Mouse (Mus musculus): ENCODE data around the gene Lsamp. TPM values are rescaled to one million over a fixed set of nuclear protein-coding genes. Genes with fewer than 3 reads are reported as not detected.

Lsamp gene
- polyA plus RNA-seq, 3 experiments from 2014 or later: 0.28 TPM; not detected in 2

DNA sequence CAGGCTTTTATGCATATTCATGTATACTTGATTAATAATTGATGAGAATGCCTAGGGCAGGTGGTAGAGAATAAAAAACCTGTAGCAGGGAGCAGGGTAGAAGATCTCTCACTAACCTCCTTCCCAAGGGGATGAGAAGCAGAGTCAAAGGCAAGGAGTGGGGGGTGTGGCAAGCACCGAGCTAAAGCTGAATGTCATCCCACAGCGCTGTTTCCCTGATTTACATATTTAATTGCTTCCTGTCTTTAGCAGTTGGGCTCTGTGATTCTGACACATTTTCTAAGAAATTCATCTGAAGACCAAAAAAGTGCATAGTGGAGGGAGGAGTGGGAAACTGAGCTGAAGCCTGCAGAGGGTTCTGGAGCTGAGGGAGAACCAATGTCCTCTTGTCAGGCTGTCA, 708.1 kb downstream of the Lsamp start:
- ATAC-seq: no peak

- no peak for ATAC-seq
Observed at GRCm38 (mm10) chr16:40697253-40697652, 713.1 kb downstream of the Lsamp start.

DNA sequence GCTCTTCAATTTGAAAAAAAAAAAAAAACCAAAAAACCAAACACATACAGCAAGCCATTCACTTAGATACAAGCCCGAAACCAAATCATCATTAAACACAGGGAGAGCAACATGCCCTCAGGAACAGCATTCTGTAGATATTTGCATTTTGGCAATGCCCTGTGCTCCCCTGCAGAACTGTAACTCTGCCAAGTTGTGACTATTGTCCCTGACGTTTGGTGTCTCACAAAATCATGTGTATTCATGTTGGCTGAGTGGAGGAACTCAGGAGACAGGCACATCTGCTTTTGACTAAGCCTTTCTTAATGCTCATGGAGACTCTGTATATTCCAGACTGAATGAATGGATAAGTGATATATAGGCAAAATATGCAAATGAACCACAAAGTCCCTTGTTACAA, 724.4 kb downstream of the Lsamp start:
- ATAC-seq: no peak

DNA sequence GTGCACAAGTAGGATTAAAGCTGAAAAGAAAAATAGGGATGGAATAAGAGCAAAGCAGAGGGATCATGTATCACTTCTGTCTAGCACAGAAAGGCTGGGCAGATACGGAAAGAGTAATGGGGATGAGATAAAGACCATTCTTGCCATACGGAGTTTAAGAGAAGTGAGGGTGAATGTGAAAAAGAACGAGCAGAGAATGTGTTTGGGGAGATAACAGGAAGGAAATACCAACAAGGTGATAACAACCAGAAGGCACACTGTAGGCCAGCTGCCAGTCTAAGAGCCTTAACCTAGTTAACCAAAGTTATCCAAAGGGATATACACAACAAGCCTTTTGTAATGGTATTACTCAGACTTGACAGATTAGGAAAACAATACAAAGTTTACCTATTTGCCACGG, 725.4 kb downstream of the Lsamp start:
- no peak for ATAC-seq

DNA sequence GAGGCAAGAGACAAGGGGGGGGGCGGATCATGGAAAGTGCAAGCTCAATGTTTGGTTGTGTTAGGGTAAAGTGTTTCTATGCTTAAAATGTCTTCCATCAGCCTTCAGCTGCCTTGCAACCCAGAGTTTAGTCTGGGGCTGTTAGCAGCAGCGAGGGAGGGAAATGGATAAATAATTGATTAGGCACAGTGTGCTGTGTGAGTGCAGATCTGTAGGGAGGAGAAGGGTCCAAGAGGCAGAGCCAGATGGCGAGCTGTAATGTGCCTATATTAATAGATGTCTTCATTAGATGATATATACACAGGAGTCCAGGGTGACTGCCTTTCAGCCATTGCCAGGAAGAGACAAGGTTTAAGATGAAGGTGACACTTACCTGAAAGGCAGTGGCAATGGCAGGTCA, 725.9 kb downstream of the Lsamp start:
- no peak for ATAC-seq

DNA sequence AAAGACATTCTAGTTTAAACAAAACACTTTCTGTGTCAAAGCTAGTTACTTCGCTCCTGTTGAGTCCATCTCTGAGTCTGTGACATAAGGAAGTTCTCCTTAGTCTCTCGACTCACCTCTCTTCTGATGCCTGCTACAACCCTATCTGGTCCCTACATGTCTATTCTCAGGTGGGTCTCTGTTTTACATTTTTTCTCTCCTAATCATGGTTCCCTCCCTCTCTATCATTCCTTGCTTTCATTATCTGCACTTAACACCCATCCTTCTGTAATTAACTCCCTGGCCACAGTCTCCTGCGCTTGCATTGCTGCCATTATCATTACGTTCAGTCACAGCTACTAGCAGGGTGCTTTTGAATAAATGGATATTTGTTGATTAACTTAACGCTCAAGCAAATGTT, 726.3 kb downstream of the Lsamp start:
- ATAC-seq: no peak

DNA sequence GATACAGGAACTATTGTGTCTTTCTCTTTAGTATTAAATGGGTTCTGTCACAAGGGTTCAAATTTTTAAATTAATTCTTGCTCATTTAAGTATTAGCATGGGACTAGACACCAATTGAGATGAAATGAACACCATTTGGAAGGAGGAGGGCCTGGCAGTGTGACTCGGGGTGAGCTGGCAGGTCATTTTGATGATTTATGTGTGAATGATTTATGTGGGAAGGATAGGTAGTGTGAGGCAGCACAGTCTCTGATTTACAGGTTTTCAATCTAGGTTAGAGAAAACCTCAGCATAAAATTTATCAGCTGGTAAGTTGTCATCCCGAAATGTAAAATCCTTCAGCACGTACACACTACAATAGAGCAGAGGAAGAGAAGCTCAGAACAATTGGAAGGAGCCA, 729.6 kb downstream of the Lsamp start:
- no peak for ATAC-seq

DNA sequence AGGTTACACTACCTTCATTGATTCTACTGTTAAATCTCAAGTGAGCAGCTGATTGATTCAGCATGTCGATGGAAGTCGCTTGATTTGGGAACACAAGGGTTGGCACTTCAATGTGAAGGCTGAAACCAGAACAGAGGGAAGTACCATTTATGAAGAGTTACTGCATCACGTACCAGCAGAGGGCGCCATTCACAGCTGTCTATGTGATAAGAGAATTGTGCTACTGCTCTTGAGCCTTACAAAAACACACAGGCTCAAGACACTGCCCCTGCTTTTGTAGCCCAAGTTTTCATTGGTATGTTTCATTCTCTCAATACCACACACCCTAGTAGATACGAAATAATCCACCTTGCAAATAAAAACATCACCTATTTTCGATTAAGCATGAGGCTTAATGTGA, 754.9 kb downstream of the Lsamp start:
- ATAC-seq: no peak

- no peak for ATAC-seq
Observed at GRCm38 (mm10) chr16:40739771-40740170, 755.6 kb downstream of the Lsamp start.

DNA sequence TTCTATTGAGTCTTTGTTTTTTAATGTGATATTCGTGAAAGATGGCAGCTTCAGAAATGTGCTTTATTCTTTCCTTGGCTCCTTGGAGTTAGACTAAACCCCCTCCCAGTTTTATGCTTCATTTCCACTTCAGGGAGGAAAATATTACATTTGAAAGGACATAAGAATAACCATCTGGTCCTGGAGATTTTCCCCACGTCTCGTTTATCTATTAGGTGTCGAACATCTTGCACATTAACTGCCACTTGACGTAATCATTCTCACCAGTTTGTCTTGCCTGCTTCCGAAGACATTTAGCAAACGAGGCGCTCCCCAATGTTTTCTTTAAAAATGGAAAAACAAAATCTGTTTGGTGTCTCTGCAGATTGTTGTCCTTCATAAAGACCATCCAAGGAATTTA, 756.1 kb downstream of the Lsamp start:
- ATAC-seq: no peak

DNA sequence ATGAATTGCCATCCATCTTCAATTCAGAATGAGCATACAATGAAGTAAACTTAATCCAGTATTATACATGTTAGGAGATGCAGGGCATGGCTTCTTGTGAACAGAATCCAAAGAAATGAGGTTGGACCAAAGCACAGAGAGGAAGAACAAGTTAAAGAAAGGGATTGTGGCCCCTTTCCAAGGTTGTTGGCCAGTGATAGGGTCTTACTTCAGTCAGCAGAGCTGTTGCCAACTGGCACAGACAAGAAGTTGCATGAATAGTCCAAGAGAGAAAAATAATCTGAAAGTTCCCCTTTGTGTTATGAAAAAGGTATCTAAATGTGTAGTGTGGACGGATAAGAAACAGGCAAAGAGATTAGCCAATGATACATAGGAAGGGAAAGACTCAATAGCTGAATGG, 843.0 kb downstream of the Lsamp start:
- ATAC-seq: no peak

GRCm38 (mm10) chr16:40831536-40831935, 847.4 kb downstream of the Lsamp start:
- no peak for ATAC-seq

DNA sequence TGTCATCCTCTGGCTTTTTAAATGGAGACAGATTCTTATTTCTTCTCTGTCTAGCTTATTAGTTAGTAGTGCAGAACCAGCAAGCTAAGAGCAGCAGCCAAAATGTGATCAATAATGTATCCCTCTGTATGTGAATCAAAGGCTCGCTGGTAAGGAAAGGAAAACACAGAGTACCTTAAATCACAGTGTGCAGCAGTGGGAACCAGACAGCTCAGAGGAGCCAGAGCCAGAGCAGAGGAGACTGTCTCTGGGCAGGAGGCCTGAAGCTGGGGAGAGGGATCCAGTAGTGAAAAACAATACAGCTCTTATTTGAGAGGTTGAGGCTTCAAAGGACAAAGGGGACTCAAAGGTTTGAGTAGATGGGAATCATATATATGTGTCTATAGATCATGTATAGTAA, 857.6 kb downstream of the Lsamp start:
- no peak for ATAC-seq

DNA sequence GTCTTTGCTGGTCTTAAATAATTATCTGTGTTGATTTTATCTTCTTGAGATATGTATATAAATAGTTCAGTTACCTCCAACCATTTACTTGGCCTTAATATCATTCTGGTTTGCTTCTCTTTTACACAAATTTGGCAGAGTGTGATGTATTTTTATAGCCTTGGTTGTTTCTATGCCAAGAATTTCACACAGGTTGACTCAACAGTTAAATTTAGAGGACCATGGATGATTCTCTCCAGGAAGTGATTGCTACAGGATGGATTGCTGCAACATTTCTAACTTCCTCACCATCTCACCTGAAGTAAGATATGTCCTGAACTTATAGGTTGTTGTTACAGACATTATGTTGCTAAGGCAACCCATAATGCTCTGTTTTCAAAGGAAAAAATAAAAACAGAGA, 882.6 kb downstream of the Lsamp start:
- ATAC-seq: no peak

- no peak for ATAC-seq
Observed at GRCm38 (mm10) chr16:40878301-40878700, 894.1 kb downstream of the Lsamp start.

DNA sequence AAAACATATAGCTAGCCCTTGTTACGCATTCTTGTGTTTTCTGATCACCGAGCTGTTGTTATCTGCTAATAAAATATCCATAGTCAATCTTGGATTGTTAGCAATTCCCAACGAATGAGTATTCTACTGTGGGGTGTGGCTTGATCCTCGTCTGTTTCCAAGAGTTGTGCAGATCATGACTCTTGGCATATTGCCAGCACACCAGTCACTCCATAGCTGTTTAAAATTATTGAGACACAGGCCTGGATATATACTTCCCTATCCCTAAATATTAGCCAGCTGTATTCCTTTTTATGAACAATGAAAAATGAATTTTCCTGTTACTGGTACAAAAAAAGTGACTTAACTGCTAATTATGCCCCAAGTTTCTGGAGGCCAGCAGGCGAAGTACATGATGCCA, 897.8 kb downstream of the Lsamp start:
- ATAC-seq: no peak

GRCm38 (mm10) chr16:40891338-40891737, 907.2 kb downstream of the Lsamp start:
- ATAC-seq: no peak

DNA sequence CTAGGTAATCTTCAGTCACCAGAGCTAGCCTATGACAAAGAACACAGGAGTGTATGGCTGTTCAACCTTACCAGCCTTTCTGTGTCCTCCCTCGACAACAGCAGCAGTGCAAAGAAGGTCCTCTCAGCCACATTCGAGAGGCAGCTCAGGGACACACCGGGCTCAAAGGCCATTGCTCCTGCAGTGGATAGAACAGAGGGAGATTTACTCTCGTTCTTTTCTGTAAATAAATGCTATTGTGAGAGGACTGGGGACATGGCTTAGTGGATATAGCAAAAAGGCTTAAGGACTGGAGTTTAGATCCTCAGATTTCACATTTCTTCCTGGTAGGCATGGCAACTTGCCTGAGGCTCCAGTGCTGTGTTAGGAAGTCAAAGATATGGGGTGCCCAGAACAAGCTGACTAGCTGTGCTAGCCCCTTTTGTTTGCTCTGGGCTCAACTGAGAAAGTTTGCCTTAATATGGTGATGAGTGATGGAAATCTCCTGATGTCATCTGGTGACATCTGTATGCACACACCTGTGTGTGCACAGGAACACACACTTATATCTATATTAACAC, 913.7 kb downstream of the Lsamp start:
- no peak for ATAC-seq

DNA sequence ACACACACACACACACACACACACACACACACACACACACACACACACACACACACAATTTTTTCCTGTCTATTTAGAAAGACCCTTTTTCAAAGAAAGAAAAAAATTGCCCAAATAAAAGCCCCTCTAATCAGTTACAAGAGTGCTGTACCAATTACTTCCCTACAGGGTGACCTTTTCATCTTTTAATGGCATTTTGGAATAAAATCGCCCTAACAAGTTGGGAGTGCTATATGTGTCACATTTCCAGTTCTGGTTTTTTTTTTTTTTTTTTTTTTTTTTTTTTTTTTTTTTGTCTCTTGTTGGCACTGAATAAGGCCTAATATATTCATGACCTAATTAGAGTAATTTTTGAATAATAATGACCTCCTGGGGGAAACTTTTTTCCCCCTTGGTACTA, 923.7 kb downstream of the Lsamp start:
- ATAC-seq: no peak

DNA sequence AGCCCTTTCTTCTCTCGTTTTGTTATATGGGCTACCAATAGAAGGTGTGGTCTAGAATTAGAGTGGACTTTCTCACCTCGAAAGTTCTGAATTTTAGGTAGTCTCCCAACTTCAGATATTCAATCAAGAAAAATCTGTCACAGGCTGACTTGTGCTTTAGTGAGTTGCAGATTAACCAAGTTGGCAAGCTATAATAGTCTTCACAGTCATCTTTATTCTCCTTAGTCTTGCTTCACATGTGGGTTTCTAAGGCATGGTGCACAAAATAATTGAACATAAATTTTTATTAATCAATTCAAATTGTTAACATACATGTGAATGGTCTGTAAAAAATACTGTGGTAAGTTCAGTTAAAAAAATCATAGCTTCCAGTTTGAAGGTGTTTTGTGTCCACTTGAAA, 930.0 kb downstream of the Lsamp start:
- ATAC-seq: no peak

- ATAC-seq: no peak
Observed at GRCm38 (mm10) chr16:40930596-40930995, 946.4 kb downstream of the Lsamp start.

DNA sequence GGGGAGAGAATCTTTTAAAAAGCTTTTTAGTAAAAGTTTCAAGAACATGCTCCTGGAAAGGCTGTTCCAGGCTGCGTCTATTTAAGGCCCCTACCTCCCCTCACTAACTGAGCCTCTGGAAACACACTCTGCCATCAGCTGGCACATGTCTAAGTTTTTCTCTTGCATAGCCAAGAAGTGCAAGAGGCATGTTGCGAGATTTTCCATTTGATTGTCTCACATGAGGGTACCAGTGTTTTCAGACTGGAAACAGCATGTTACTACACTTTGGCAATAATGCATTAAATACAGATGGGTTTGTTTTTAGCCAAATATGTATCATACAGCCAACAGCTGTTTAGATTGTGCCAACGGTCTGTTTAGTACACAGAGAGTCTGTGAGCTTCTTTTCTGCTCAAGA, 958.1 kb downstream of the Lsamp start:
- no peak for ATAC-seq

DNA sequence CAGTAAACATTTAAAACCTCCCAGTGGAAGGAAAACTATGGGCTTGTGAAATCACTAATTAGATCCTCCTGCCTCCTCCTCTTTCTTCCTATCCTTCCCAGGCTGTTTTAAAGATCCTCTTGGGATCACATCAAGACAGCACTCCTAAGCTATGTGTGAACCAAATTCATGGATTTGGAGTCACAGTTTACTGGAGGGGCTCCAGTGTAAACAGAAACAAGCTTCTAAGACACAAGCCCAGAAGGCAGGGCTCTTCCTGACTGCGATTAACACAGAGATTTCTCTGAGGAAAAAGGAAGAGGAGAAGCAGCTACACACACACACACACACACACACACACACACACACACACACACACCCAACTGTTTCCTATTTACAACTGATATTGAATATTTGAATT, 961.7 kb downstream of the Lsamp start:
- no peak for ATAC-seq

GRCm38 (mm10) chr16:40948013-40948412, 963.9 kb downstream of the Lsamp start:
- ATAC-seq: no peak

DNA sequence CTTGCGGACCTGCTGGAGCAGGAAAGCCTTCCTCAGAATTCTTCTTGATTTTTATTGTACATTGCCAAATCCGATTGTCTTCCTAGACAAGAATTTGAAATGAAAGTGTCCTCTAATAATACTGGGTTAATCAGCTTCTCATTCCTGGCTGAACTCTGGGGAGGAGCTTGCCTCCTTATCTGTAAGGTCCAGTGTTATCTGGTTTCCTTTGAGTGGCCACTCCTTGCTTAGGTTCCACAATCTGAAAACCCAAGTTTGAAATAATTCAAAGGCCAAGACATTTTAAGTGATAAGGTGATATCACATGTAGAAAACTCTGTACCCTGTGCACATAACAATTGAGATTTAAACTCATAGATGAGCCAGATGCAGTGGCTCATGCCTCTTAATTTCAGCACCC, 975.0 kb downstream of the Lsamp start:
- ATAC-seq: no peak

GRCm38 (mm10) chr16:40960586-40960985, 976.4 kb downstream of the Lsamp start:
- no peak for ATAC-seq
